Mouse (Mus musculus) intestine, embryonic 16.5 days (tissue): ENCODE measurements around the gene Umodl1. TPM values are rescaled to one million over a fixed set of nuclear protein-coding genes. Genes with fewer than 3 reads are reported as not detected.

Source experiments
- ATAC-seq: fragments of 200-750 bp; cut with Nextera tagmentation; 2 replicates; pipeline ENCODE4 v1.8.0; 2017; ENCODE audit warnings: moderate TSS enrichment, moderate library complexity
- H3K27ac ChIP-seq: fragments of 300-500 bp; sonication (generic); 2 replicates; pipeline ENCODE4 v1.5.1; 2014; ENCODE audit warnings: mild to moderate bottlenecking, low read length
- H3K27me3 ChIP-seq: fragments of 300-500 bp; sonication (generic); replicated peaks from 2 replicates; pipeline ENCODE4 v1.6.1; 2014; ENCODE audit warnings: low read length, control low read depth, mixed read lengths; ENCODE audit not compliant: control insufficient read depth, insufficient read depth
- H3K36me3 ChIP-seq: fragments of 300-500 bp; sonication (generic); 2 replicates; pipeline ENCODE4 v1.6.1; 2014; ENCODE audit warnings: low read length, control low read depth; ENCODE audit not compliant: control insufficient read depth, insufficient read depth
- H3K4me1 ChIP-seq: fragments of 300-500 bp; sonication (generic); 2 replicates; pipeline ENCODE4 v1.6.1; 2014; ENCODE audit warnings: low read length, control low read depth, mixed read lengths; ENCODE audit not compliant: control insufficient read depth, insufficient read depth
- H3K4me2 ChIP-seq: fragments of 300-500 bp; sonication (generic); 2 replicates; pipeline ENCODE4 v1.6.1; 2014; ENCODE audit warnings: low read depth, low read length, control low read depth
- H3K4me3 ChIP-seq: fragments of 300-500 bp; sonication (generic); 2 replicates; pipeline ENCODE4 v1.5.1; 2014; ENCODE audit warnings: mild to moderate bottlenecking, low read length
- H3K9ac ChIP-seq: fragments of 300-500 bp; sonication (generic); 2 replicates; pipeline ENCODE4 v1.6.1; 2014; ENCODE audit warnings: low read depth, low read length
- H3K9me3 ChIP-seq: fragments of 300-500 bp; sonication (generic); 2 replicates; pipeline ENCODE4 v1.6.1; 2016; ENCODE audit warnings: low read length, control low read depth; ENCODE audit not compliant: control insufficient read depth
- WGBS: fragments of 180-500 bp; shearing (Covaris S2); extraction: QIAGEN DNeasy Blood & Tissue Kit; methylation state at CpG from one replicate; pipeline ENCODE4 v1.1.7; 2014; 5-methylcytosine and 5-hydroxymethylcytosine counted together
- polyA plus RNA-seq: library from polyadenylated mRNA; unstranded; fragments of >200 nt; fragmentation: Nextera tagmentation; extraction: Ambion mirVana; gene quantifications from 2 replicates; pipeline ENCODE4 v1.2.1, GENCODE M21; 2015

Gene Umodl1
- polyA plus RNA-seq = not detected in 2 replicates

- Histone ChIP-seq H3K9ac (no peak within 1 kb of the TSS), H3K4me2 (no peak within 1 kb of the TSS), H3K9me3 (no peaks in the 10 kb centered on the region), H3K27me3 (no peaks in the 10 kb centered on the region), H3K27ac (no peak within 1 kb of the TSS), H3K36me3 (no peaks in the 10 kb centered on the region), H3K4me3 (no peak within 1 kb of the TSS), H3K4me1 (no peaks in the 10 kb centered on the region)
- ATAC-seq = no peak
- WGBS = 45% methylated on average over 10 of the region's 10 CpGs
Observed at GRCm38 (mm10) chr17:30954340-30954739, at the start of gene Umodl1. Umodl1 (plus strand) TSS chr17:30954640.

GRCm38 (mm10) chr17:30907577-30907976 lies 46.9 kb upstream of the Umodl1 start:
- no peak overlapping the region for H3K4me2 ChIP-seq
- H3K4me1 ChIP-seq = peaks cover 9% of the 10 kb centered on the region; the same call in 1 of the 2 replicates
- WGBS = 46% methylated on average over 4 of the region's 4 CpGs
- H3K27me3 ChIP-seq = peaks cover 15% of the 10 kb centered on the region
- no peaks in the 10 kb centered on the region for H3K36me3 ChIP-seq
- no peak overlapping the region for H3K27ac ChIP-seq
- no peak overlapping the region for H3K9ac ChIP-seq
- ATAC-seq = no peak
- H3K9me3 ChIP-seq = no peaks in the 10 kb centered on the region
- no peak overlapping the region for H3K4me3 ChIP-seq

GRCm38 (mm10) chr17:30910866-30911731 lies 43.3 kb upstream of the Umodl1 start:
- Histone ChIP-seq H3K36me3 (no peaks in the 10 kb centered on the region), H3K27ac (no peak overlapping the region), H3K9ac (no peak overlapping the region), H3K9me3 (no peaks in the 10 kb centered on the region), H3K4me2 (no peak overlapping the region), H3K27me3 (peaks cover 2% of the 10 kb centered on the region), H3K4me1 (peaks cover 9% of the 10 kb centered on the region; the same call in 1 of the 2 replicates), H3K4me3 (no peak overlapping the region)
- WGBS = 40% methylated on average over 27 of the region's 27 CpGs
- 0 out of 2 replicates have a peak, but pooled peaks have one; percentile 26 for ATAC-seq

GRCm38 (mm10) chr17:30911732-30912088 lies 42.7 kb upstream of the Umodl1 start:
- H3K36me3 ChIP-seq = no peaks in the 10 kb centered on the region
- ATAC-seq = no peak
- H3K4me1 ChIP-seq = peaks cover 9% of the 10 kb centered on the region; the same call in 1 of the 2 replicates
- H3K27me3 ChIP-seq = peaks cover 2% of the 10 kb centered on the region
- H3K4me2 ChIP-seq = no peak overlapping the region
- WGBS = 17% methylated on average over 8 of the region's 8 CpGs
- H3K9ac ChIP-seq = no peak overlapping the region
- H3K27ac ChIP-seq = no peak overlapping the region
- H3K9me3 ChIP-seq = no peaks in the 10 kb centered on the region
- no peak overlapping the region for H3K4me3 ChIP-seq

- Histone ChIP-seq H3K9me3 (no peaks in the 10 kb centered on the region), H3K4me1 (peaks cover 9% of the 10 kb centered on the region; the same call in 1 of the 2 replicates), H3K27ac (no peak overlapping the region), H3K27me3 (peaks cover 2% of the 10 kb centered on the region), H3K36me3 (no peaks in the 10 kb centered on the region), H3K9ac (no peak overlapping the region), H3K4me3 (no peak overlapping the region), H3K4me2 (no peak overlapping the region)
- 48% methylated on average over 5 of the region's 5 CpGs for WGBS
- no peak for ATAC-seq
Observed at GRCm38 (mm10) chr17:30912536-30912935, 41.9 kb upstream of the Umodl1 start.

- no peak overlapping the region for H3K4me2 ChIP-seq
- H3K4me1 ChIP-seq = peaks cover 9% of the 10 kb centered on the region; the same call in 1 of the 2 replicates
- peaks cover 2% of the 10 kb centered on the region for H3K27me3 ChIP-seq
- H3K9ac ChIP-seq = no peak overlapping the region
- no peak for ATAC-seq
- no peaks in the 10 kb centered on the region for H3K9me3 ChIP-seq
- H3K4me3 ChIP-seq = no peak overlapping the region
- H3K36me3 ChIP-seq = no peaks in the 10 kb centered on the region
- H3K27ac ChIP-seq = no peak overlapping the region
Observed at GRCm38 (mm10) chr17:30914264-30914663, 40.2 kb upstream of the Umodl1 start.

- 58% methylated on average over 4 of the region's 4 CpGs for WGBS
- no peak overlapping the region for H3K4me2 ChIP-seq
Observed at GRCm38 (mm10) chr17:30923566-30923965, 30.9 kb upstream of the Umodl1 start.

GRCm38 (mm10) chr17:30930827-30931226 lies 23.6 kb upstream of the Umodl1 start:
- Histone ChIP-seq H3K36me3 (no peaks in the 10 kb centered on the region), H3K27me3 (no peaks in the 10 kb centered on the region), H3K9ac (no peak overlapping the region), H3K27ac (no peak overlapping the region), H3K4me3 (no peak overlapping the region), H3K9me3 (no peaks in the 10 kb centered on the region), H3K4me2 (no peak overlapping the region), H3K4me1 (no peaks in the 10 kb centered on the region)
- no peak for ATAC-seq
- WGBS = 85% methylated on average over 7 of the region's 7 CpGs

More at GRCm38 (mm10) chr17:30923566-30923965, 30.9 kb upstream of the Umodl1 start:
- no peaks in the 10 kb centered on the region for H3K36me3 ChIP-seq
- no peak overlapping the region for H3K9ac ChIP-seq
- H3K4me1 ChIP-seq = no peaks in the 10 kb centered on the region
- H3K27me3 ChIP-seq = no peaks in the 10 kb centered on the region
- H3K4me3 ChIP-seq = no peak overlapping the region
- ATAC-seq = no peak
- no peaks in the 10 kb centered on the region for H3K9me3 ChIP-seq
- no peak overlapping the region for H3K27ac ChIP-seq

- ATAC-seq = no peak
- Histone ChIP-seq H3K27me3 (no peaks in the 10 kb centered on the region), H3K4me1 (no peaks in the 10 kb centered on the region), H3K4me3 (no peak overlapping the region), H3K9me3 (no peaks in the 10 kb centered on the region), H3K4me2 (no peak overlapping the region), H3K36me3 (no peaks in the 10 kb centered on the region), H3K27ac (no peak overlapping the region), H3K9ac (no peak overlapping the region)
- WGBS = 81% methylated on average over 5 of the region's 5 CpGs
Observed at GRCm38 (mm10) chr17:30932836-30933235, 21.6 kb upstream of the Umodl1 start.
